Mouse (Mus musculus) adipocyte (in vitro differentiated cells): ENCODE measurements at regions not wholly inside any gene's neighbourhood (a gene's known extent, or its start where the extent isn't known, plus 50 kb on each side); places are given as distances from the start of the nearest gene placed in this dataset.

ENCODE experiments used
- DNase-seq: peaks from one replicate; pipeline ENCODE4 v3.0.0-alpha.2; 2016; ENCODE audit warnings: low spot score

- no peak for DNase-seq
Measured at GRCm38 (mm10) chr9:93130561-93130960, 588.5 kb downstream of the Plod2 start.

DNA sequence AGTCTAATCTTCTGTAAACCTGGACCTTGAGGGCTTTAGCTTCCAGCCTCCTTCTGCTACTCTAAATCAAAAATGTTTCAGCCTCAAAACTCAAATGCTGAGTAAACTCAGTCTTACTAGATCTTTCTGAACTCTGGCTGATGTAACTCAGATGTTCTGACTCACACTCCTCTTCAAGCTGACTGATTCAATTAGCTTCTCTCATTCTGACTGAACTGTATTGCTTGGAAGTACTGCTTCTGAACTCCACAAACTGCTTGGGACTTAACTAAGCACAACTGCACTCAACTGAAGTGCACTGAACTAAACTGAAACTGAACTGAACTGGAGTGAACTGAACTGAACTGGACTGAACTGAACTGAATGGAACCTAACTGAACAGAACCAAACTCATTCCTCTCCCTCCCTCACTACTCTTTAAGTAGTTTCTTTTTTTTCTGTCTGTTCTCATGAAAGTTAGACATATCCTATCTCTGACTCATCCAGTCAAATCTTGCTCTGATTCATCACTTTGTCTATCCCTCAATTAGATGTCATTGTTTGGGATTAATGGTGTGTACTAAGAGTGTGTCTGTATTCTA is 589.7 kb downstream of the Plod2 start:
- no peak for DNase-seq

DNA sequence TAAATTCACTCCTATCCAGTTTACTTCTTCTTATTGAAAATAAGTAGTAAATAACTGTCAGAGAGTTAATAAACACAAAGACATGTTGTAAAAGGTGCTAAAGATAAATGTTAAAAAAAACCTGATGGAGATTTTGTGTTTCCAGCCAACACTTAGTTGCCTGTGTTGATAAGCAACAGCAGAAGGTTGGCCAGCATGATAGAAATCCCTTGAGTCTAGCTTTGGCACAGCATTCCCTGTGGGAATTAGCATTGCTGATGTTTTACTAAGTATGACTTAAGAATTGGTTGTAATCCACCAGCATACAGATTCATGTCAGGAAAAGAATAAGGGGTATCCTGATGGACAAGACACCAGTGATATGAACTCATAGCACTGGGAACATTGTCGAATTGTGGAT is 594.3 kb downstream of the Plod2 start:
- no peak for DNase-seq

DNA sequence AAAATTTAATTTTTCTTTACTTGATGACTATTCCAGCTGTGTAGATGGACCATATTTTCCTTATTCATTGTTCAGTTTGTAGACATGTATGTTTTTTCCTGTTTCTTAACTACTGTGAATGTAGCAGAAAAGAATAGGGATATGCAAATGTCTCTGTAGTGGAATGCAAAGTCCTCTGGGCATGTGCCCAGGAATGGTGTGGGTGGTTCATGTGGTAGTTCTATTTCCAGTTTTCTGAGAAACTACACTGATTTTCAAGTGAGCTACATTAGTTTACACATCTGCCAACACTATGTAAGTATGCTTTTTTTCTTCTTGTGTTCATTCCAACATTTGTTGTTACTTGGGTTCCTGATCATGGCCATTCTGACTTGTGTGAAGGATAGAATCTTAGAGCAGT is 628.0 kb downstream of the Plod2 start:
- no peak for DNase-seq

DNA sequence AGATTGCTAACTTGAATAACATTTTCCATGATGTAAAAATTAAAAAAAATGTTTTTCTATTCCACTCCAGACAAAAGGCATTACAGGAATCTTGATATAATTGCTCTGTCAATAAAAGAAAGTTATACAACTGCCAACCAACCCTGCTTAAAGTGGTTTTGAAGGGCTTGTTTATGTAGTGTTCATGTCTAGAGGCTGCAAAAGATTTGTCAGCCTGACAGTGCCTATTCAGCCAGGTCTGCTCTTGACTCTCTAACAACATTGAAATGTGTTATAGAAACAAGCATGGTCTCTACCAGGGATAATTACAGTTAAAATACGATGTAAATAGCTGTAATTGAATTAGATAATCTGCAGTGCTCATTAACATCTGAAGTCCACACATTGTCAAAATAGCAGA is 644.6 kb downstream of the Plod2 start:
- no peak for DNase-seq

GRCm38 (mm10) chr9:93232562-93232961 is 690.5 kb downstream of the Plod2 start:
- no peak for DNase-seq

- DNase-seq, result no peak
Measured at GRCm38 (mm10) chr9:93252146-93252545, 710.1 kb downstream of the Plod2 start.

GRCm38 (mm10) chr9:93297332-93297731 is 755.3 kb downstream of the Plod2 start:
- DNase-seq, result no peak

DNA sequence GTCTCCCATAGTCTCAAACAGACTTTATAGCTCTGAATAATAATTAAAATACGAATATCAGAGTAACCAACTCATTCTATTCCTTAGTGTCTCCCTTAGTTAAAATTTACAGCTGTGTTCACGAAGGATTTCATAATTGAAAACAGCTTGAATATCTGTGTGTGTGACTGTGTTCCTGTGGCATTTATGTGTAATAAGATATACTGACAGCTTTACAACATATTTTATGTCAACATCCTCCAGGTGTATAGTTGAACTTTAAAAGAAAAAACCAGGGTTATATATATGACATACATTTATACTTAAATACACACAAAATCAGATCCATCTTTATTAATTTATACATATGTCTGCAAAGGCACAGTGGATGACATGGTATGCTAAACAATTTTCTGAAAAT is 764.7 kb downstream of the Plod2 start:
- DNase-seq, result no peak

DNA sequence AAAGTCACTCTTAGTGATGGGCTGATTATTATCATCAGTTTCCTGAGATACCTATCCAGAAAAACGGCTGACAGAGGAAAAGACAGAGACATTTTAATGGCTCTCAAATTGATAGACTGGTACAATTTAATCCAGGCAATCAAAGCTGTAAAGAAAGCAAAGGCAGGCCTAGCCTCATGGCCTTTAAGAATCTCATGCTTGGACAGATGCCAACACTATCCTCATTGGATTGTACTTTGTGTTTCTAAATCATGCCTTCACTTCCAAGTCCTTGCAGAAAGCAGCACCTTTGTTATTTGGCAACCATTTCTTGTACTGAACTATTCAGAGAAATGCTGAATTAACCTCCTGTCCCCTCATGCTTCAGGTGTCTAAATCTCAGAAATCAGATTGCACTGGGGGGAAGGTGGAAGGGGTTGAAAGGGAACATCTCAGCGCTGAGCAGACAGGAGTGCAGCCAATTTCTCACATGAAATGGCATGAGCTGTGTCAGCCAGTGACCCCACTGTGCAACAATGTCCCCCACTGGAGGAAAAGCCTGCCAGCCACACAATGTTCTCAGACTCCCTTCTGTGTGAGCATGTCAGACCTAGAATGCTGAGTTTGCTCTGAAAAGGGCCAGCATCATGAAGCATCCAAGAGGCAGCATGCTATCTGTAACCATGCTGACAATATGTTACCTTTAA is 787.1 kb downstream of the Plod2 start:
- no peak for DNase-seq
